In the genomic region with DNA sequence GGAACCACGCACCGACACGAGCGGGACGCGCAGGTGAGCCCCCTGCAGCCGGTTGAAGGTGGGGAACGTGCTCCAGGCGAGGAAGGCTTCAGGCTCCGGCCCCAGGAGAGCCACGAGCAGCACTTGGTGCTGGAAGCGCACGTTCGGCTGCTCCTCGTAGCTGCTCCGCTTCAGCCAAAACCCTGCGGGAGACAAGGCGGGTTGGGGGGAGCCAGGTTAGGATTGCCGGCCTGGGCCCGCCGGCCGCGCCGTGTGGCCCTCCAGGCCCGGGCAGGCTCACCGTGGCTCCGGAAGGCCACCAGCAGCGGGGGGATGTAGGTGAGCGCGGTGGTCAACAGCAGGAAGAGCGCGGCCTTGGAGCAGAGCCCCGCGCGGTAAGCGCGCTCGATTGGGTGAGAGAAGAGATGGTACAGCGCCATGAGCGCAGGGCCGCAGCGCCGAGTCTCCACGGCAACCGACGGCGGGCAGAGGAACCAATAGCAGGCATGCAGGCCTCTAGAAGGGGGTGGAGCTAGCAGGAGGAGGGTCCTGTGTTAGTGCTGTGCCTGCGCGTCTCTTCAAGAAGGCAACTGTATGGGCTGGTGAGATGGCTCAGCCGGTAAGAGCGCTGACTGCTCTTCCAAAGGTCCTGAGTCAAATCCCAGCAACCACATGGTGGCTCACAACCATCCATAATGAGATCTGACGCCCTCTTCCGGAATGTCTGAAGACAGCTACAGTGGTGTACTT, we compare ENCODE assay signal across 8 mouse cellular contexts. TPM values are rescaled to one million over a fixed set of nuclear protein-coding genes. Genes with fewer than 3 reads are reported as not detected.
DNase-seq lines count a peak whose midpoint lies in the region; ATAC-seq lines count a peak whose summit lies in the region.

TSS of gene Tmem231 (minus strand) at position 534 of the 729 bp plus-strand sequence.

- peak within 1 kb of the TSS; percentile 63 for H3K4me3 ChIP-seq in intestine, embryonic 14.5 days (ENCODE audit: low read depth, low read length)
- peak within 1 kb of the TSS; percentile 73 for H3K4me3 ChIP-seq in midbrain, embryonic 11.5 days (ENCODE audit: low read depth, low read length)

- no peaks in the 10 kb centered on the region for H3K36me3 ChIP-seq in intestine, embryonic 14.5 days (ENCODE audit: control insufficient read depth, insufficient read depth, low read length)
- H3K36me3 ChIP-seq in midbrain, embryonic 11.5 days (ENCODE audit: control insufficient read depth, insufficient read depth, low read length), result no peaks in the 10 kb centered on the region

- peak; percentile 98 for ATAC-seq in intestine, embryonic 14.5 days (replicated peaks; ENCODE audit: low FRiP score, low TSS enrichment, low read depth)
- ATAC-seq in midbrain, embryonic 11.5 days (ENCODE audit: low FRiP score), result peak; percentile 99

- H3K4me2 ChIP-seq in intestine, embryonic 14.5 days (ENCODE audit: low read length), result peak within 1 kb of the TSS; percentile 87
- peak within 1 kb of the TSS; percentile 74 for H3K4me2 ChIP-seq in midbrain, embryonic 11.5 days

- peak; percentile 92 for DNase-seq in adrenal gland, postnatal 10 days
- DNase-seq in embryo, embryonic 11.5 days (ENCODE audit: low read depth, low spot score), result peak; percentile 90
- DNase-seq in gastrocnemius, postnatal 36 days, result peak; percentile 74 to 79
- peak; percentile 87 for DNase-seq in intestine, embryonic 14.5 days (ENCODE audit: low spot score)
- peak; percentile 90 for DNase-seq in left cerebral cortex, postnatal 36 days (ENCODE audit: low spot score in 2 of 2)
- DNase-seq in midbrain, embryonic 11.5 days (ENCODE audit: low spot score, missing footprints), result peak; percentile 98
- peak; percentile 86 for DNase-seq in right cerebral cortex, postnatal 4 days
- peak; percentile 91 for DNase-seq in yolk sac, embryonic 10.5 days (ENCODE audit: low spot score)

- H3K27me3 ChIP-seq in intestine, embryonic 14.5 days (replicated peaks; ENCODE audit: control insufficient read depth, insufficient read depth, low read length), result no peaks in the 10 kb centered on the region
- H3K27me3 ChIP-seq in midbrain, embryonic 11.5 days (ENCODE audit: control insufficient read depth, insufficient read depth, low read length), result no peaks in the 10 kb centered on the region

- no peaks in the 10 kb centered on the region for H3K9me3 ChIP-seq in intestine, embryonic 14.5 days (ENCODE audit: control insufficient read depth, low read length)
- H3K9me3 ChIP-seq in midbrain, embryonic 11.5 days (ENCODE audit: control insufficient read depth, low read length), result no peaks in the 10 kb centered on the region

- peaks cover 10% of the 10 kb centered on the region for H3K4me1 ChIP-seq in intestine, embryonic 14.5 days (replicated peaks; ENCODE audit: control insufficient read depth, insufficient read depth, low read length)
- H3K4me1 ChIP-seq in midbrain, embryonic 11.5 days (ENCODE audit: control insufficient read depth, insufficient read depth, low read length), result peaks cover 9% of the 10 kb centered on the region

- 1% methylated on average over 53 of the region's 53 CpGs for WGBS in intestine, embryonic 14.5 days
- under 1% methylated on average over 52 of the region's 53 CpGs for WGBS in midbrain, embryonic 11.5 days

- peak within 1 kb of the TSS; percentile 57 for H3K9ac ChIP-seq in intestine, embryonic 14.5 days (ENCODE audit: low read length)
- H3K9ac ChIP-seq in midbrain, embryonic 11.5 days (ENCODE audit: low read length), result peak within 1 kb of the TSS; percentile 82

- intact Hi-C loops in gastrocnemius, postnatal 36 days (cut with DNase I), result no loop called here
- intact Hi-C loops in left cerebral cortex, postnatal 36 days (cut with DNase I), result loop anchor here (5.0 kb wide), 2 partner anchors 56 to 81 kb away; partner anchors contain the start of genes Cfdp1 and Tmem170

- H3K27ac ChIP-seq in intestine, embryonic 14.5 days (ENCODE audit: low read depth), result peak within 1 kb of the TSS; percentile 69
- H3K27ac ChIP-seq in midbrain, embryonic 11.5 days (ENCODE audit: low read depth, low read length), result peak within 1 kb of the TSS; percentile 58

RNA-seq across cellular contexts. Expression of gene Tmem231, which starts in this region (rescaled TPM):
- total RNA-seq in adrenal gland, postnatal 10 days (2021), result 1 to 10 TPM; 4.0 to 5.5 TPM
- 1 to 10 TPM in 1 of 2 experiments, under 1 TPM in 1; 0.86 to 1.1 TPM for total RNA-seq in gastrocnemius, postnatal 36 days (2021)
- polyA plus RNA-seq in intestine, embryonic 14.5 days (2014; fragmentation: Nextera tagmentation; extraction: Ambion mirVana), result 12.8 and 13.8 TPM in 2 replicates
- 10 to 100 TPM; 10.6 to 13.1 TPM for total RNA-seq in left cerebral cortex, postnatal 36 days (2021)
- polyA plus RNA-seq in midbrain, embryonic 11.5 days (2014; fragmentation: Nextera tagmentation; extraction: Ambion mirVana), result 20.1 and 21.9 TPM in 2 replicates

Comparison
In these comparisons a context has a peak if more than half of its experiments do, and no peak if none do; other contexts are left out.
1. Peak in every context shown above with its lines: DNase-seq, ATAC-seq, H3K4me3 ChIP-seq and H3K27ac ChIP-seq.